Mouse (Mus musculus): ENCODE data around the gene 2700049A03Rik.

- TF ChIP-seq CTCF (IDR thresholded peaks at IDR 0.05; ENCODE audit: low read depth) = no peak
- no peak for TF ChIP-seq EP300 (IDR thresholded peaks at IDR 0.05; ENCODE audit: low read depth)
These were observed 1.0 kb downstream of the 2700049A03Rik start for GRCm38 (mm10) chr12:71137686-71138085.
